Mouse (Mus musculus) T-cell, adult 2 months (primary cell): ENCODE results near the gene Ap2a2.
"Not testable (repeated sequence)": the region's sequence is repeated elsewhere in the genome, so short reads cannot be mapped to it uniquely, and the experiment has no call there.

ENCODE experiments used
- DNase-seq: peaks from one replicate; pipeline ENCODE4 v3.0.0; 2022; ENCODE audit warnings: low spot score

The Ap2a2 gene

DNA sequence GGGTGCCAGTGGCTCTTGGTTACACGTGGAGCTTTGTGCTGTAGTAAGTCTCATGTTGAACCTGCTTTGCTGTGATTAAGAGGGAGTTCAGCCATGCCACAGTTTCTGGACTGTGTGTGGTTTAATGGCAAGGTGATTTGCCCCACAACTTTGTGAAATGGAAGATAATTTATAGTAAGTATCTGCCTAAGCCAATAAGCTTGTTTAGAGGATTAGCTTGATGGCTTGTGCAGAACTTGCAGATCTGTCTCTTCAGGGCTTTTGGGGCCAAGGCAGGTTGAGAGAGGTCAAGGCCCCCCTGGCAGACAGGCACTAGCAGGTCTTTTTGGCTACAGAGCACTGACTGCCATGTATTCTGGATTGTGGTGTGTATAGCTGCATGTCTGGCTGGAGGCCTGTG is 35.0 kb downstream of the Ap2a2 start:
- no peak for DNase-seq

DNA sequence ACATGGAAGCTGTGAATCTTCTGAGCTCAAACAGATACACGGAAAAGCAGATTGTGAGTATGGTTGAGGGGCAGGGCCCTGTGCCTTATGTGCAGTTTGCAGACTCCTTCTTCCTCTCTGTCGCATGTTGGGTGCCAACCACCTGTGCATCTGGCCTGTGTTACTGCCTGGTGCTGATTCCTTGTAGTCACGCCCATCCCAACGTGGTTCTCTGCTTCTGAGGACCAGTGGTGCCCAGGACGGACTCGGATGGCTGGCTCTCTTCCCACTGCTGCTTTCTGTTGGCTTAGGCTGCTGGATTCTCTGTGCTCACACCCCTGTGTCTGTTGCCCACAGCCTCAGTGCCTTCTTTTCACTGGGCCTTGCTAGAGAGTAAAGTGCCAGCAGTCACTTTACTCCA is 35.6 kb downstream of the Ap2a2 start:
- no peak for DNase-seq

DNA sequence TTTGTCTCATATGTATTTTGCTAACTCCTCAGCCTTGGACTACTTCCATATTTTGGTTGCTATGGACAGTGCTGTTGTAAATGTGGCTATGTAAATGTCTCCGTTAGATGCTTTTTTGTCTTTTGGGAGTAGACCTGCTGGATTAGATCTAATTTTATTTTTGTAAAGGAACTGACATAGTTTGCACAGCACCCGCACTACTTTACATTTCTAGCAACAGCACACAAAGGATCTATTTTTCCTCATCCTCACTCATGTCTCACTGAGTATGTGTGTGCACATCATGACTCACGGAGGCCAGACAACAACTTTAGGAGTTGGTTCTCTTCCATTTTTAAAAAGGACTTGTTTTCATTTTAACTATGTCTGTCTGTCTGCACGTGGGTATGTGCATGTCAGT is 45.7 kb downstream of the Ap2a2 start:
- no peak for DNase-seq

DNA sequence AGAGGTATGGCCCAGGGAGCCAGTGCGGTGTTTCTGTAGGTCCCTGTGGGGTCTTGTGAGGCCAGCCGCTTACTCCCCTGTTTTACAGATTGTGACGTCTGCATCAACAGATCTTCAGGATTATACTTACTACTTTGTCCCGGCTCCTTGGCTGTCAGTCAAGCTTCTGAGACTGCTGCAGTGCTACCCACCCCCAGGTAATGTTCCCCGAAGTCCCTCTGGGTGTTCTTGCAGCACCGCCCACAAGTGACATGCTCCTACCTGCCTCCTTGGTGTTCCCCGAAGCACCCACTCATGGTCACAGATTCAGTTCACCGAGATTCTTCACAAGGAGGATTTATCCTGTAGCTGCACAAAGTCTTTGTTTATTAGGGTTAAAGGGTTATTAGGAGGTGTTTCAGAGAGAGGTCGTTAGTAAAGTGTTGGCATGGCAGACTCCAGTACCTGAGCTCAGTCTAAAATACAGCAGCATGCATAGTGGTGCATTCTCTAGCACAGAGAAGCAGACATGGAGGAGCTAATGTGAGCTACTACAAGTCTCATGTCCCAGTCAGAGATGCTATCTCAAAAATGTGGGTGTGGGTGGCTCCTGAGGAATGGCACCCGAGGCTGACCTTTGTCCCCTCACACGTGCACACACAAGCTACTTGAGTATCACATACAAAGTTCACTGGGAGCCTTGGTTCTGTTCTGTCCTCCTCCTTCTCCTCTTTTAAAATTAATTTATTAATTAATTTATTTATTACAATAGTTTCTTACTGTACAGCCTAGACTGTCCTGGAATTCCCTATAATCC is 47.9 kb downstream of the Ap2a2 start:
- no peak for DNase-seq

DNA sequence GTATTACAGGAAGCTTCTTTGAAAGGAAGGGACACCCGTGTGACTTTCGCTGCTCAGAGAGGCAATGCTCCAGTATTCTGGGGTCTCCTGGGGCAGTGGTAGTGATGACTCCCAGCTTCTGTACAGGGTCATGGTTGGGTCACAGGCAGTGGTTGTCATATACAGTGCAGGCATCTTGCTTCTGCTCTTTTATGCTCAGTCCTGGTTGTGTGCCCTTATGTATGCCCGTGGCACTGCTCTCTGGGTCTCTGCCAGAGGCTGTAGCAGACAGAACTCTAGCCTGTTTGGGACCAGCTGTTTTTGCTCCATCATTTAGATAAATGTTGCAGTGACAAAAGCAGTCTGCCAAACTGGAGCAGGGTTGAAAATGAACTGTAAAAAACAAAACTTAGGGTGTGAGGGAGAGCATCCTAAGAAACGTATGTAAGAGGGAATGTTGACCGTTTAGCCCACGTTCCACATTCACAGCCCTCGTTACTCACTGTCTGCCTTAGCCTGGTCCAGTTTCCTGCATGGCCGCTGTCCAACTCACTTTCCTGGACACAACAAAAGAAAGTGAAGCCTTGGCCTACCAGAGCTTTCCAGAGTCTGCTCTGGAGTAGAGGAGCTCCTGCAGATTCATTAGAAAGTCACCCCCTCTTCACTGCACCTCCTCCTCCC is 49.9 kb downstream of the Ap2a2 start:
- no peak for DNase-seq

DNA sequence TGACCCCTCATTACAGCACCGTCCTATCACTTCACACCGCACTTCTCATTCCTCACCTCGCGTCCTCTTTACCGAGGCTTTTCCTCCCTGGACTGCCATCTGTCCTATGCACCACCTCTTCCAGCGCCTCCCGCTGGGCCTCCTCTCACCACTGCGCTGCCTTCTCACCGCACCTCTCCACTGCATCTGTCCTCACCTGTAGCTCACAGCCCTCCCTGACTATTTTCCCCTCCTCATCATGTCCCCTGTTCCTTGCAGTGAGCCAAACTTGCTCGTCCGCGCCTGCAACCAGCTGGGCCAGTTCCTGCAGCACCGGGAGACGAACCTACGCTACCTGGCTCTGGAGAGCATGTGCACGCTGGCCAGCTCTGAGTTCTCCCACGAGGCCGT is 50.4 kb downstream of the Ap2a2 start:
- no peak for DNase-seq

GRCm38 (mm10) chr7:141612791-141613190 is 50.8 kb downstream of the Ap2a2 start:
- no peak for DNase-seq

DNA sequence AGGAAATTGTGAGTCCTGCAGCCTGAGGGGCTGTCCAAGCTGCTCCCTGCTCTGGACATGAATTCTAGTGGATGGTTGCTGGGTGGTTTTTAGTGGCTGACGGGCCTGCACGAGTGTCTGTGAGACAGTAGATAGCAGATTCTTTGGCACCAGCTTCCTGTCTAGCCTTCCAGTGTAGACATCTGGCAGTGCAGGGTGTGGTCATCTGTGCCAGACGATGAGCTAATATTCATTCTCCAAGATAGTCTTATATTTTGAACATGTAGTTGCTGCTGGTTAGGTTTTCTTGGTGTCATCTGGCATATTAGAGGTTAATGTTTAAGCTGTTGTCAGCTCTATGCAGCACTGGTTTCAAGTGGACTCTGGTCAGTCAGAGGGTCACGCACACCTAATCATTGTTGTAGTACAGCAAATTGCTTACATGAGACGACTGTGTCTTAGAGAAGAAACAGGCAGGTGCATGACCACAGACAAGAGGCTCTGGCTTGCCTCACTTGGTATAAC is 52.4 kb downstream of the Ap2a2 start:
- no peak for DNase-seq

DNA sequence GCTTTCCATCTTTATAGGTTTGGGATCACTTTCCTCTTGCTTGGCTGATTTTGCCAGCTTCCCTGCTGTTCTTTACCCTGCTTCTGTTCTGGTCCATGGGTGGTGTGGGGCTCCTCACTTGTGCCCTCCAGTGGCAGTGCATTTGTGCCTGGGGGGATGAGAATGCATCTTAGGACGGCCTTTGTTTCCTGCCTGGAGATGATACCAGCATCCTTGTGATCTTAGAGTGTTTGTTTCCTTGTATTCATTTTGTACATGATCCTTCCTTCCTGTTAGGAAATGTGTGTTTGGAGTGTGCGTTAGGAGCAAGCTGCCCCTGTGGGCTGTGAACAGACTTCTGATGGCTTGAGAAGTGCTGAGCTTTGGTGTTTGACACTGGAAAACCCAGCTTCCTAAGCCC is 62.2 kb downstream of the Ap2a2 start:
- DNase-seq = no peak

- no peak for DNase-seq
Measured at GRCm38 (mm10) chr7:141625120-141625810, 63.3 kb downstream of the Ap2a2 start.

DNA sequence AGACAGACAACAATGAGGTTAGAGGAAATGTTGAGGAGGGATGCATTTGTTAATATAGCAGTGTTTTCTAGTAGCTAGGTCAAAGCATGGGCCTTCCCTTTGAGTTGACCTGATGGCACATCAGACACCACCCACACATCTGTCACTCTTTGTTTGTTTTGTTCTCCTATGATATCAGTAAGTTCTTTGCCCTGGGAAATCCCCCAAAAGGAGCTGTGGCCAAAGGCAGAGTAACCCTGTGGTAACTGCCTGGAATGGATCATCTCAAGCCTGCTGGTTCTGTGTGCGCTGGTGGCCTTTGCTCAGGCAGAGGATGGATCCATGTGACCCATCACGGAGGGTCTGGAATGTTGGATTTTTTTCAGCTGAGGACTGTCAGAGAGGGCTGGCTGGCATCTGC is 66.0 kb downstream of the Ap2a2 start:
- no peak for DNase-seq

GRCm38 (mm10) chr7:141629241-141629640 is 67.3 kb downstream of the Ap2a2 start:
- no peak for DNase-seq

DNA sequence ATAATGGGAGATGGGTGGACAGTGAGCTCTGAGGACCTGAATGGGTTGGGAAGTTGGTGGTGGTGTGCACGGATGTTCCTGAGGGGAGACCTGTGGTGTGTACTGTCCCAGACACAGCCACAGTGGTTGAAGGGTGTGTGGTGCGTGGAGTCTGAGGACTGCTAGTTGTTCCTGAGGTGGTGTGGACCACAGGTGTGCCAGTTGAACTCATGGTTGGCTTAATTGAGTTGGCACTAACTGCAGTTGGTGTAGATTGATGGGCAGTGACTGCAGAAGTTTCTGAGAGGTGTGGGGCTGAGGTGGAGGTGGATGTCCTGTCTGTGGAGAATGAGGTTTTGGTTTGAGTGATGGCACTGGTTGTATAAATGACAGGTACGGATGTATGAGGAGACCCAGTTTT is 76.1 kb downstream of the Ap2a2 start:
- DNase-seq = not testable (repeated sequence)

DNA sequence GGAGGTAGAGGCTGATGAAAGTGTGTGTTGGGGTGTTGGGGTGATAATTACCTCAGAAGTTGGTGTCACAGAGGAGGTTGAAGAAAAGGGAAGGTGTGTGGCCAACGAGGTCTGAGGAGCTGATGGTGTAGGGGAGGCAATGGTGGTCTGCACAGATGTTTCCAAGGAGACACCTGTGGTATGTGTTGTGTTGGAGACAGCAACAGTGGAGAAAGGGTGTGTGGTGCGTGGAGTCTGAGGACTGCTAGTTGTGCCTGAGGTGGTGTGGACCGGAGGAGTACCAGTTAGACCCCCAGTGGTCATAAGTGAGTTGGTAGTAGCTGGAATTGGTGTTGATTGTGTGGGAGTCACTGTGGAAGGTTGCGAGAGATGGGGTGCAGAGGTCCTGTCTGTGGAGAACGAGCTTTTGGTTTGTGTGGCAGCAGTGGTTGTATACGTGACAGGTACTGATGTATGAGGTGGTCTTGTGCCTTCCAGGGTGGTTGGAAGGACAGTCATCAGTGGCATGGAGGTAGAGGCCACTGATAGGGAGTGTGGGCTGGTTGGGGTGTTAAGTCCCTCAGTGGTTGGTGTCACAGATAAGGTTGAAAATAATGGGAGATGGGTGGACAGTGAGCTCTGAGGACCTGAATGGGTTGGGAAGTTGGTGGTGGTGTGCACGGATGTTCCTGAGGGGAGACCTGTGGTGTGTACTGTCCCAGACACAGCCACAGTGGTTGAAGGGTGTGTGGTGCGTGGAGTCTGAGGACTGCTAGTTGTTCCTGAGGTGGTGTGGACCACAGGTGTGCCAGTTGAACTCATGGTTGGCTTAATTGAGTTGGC is 76.8 kb downstream of the Ap2a2 start:
- DNase-seq = peak; percentile 3

DNA sequence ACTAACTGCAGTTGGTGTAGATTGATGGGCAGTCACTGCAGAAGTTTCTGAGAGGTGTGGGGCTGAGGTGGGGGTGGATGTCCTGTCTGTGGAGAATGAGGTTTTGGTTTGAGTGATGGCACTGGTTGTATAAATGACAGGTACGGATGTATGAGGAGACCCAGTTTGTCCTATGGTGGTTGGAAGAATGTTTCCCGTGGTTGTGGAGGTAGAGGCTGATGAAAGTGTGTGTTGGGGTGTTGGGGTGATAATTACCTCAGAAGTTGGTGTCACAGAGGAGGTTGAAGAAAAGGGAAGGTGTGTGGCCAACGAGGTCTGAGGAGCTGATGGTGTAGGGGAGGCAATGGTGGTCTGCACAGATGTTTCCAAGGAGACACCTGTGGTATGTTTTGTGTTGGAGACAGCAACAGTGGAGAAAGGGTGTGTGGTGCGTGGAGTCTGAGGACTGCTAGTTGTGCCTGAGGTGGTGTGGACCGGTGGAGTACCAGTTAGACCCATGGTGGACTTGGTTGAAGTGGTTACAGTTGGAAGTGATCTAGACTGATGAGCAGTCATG is 77.4 kb downstream of the Ap2a2 start:
- peak; percentile 6 for DNase-seq

- no peak for DNase-seq
Measured at GRCm38 (mm10) chr7:141642375-141642774, 80.4 kb downstream of the Ap2a2 start.

GRCm38 (mm10) chr7:141643160-141643559 is 81.2 kb downstream of the Ap2a2 start:
- peak; percentile 6 for DNase-seq

- no peak for DNase-seq
Measured at GRCm38 (mm10) chr7:141647083-141647482, 85.1 kb downstream of the Ap2a2 start.

GRCm38 (mm10) chr7:141647815-141648214 is 85.8 kb downstream of the Ap2a2 start:
- no peak for DNase-seq

DNA sequence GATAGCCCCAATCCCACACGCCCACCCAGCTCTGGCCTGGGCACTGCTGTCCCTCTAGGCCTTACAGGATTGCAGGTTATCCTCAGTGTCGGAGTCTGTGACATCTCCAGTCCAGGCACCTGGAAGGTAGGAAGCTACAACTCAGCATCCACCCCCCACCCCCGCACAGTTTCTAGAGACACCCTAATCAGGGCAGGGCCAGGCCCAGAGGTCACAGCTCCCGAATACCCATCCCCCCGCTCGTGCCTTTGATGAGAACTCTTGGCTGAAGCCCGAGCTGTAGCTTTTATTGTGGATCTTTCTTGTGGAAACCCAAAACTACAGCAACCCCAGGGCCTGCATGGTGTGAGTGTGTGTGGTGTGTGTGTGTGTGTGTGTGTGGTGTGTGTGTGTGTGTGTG is 90.2 kb downstream of the Ap2a2 start:
- no peak for DNase-seq

- DNase-seq = no peak
Measured at GRCm38 (mm10) chr7:141660346-141660745, 98.4 kb downstream of the Ap2a2 start.

DNA sequence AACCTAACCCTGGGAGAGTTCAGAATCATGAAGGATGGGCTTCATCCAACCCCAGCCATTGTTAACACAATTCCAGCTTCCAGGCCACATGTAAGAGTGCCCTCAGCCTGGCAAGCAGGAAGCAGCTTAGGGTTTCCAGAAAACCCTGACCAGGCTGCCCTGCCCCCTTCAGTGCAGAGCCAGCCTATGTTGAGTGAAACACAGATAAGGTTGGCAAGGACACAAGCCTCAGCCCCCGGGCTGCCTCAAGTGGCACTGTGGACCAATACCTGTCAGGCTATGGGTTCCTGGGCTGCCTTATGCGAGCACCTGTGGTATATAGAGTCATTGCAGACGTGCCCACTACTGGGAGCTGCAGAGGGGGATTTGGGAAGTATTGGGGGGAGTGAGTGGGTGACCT is 99.5 kb downstream of the Ap2a2 start:
- no peak for DNase-seq
